Mouse (Mus musculus) liver, embryonic 14.5 days (tissue): Measurements from ENCODE around the gene Tmbim7. TPM values are rescaled to one million over a fixed set of nuclear protein-coding genes. Genes with fewer than 3 reads are reported as not detected.
A peak's percentile ranks its signal among the peaks of the same experiment; 100 is the strongest.

Experiments
- ATAC-seq: fragments of 200-750 bp; cut with Nextera tagmentation; 2 replicates; pipeline ENCODE4 v1.8.0; 2017; ENCODE audit warnings: moderate number of reproducible peaks, mild to moderate bottlenecking, moderate library complexity; ENCODE audit not compliant: insufficient read depth
- DNase-seq, 3 experiments: peaks; one replicate each; pipeline ENCODE4 v3.0.0-alpha.2; 2012 to 2013; ENCODE audit warnings: low read depth in 3 of 3, low spot score in 3 of 3
- H3K27ac ChIP-seq: fragments of 300-500 bp; sonication (generic); 2 replicates; pipeline ENCODE4 v1.5.1; 2014; ENCODE audit warnings: moderate library complexity, mild to moderate bottlenecking, control low read depth, inconsistent platforms
- H3K27me3 ChIP-seq: fragments of 300-500 bp; sonication (generic); 2 replicates; pipeline ENCODE4 v1.6.1; 2014; ENCODE audit warnings: mild to moderate bottlenecking, low read length, moderate library complexity; ENCODE audit not compliant: control insufficient read depth, insufficient read depth
- H3K36me3 ChIP-seq: fragments of 300-500 bp; sonication (generic); replicated peaks from 2 replicates; pipeline ENCODE4 v1.6.1; 2014; ENCODE audit warnings: low read depth; ENCODE audit not compliant: control insufficient read depth, insufficient read depth
- H3K4me1 ChIP-seq, 2 experiments: fragments of 200-500 bp in 1 of 2; fragments of 300-500 bp in 1 of 2; sonication (generic) in 1 of 2; replicated peaks; 2 replicates each; pipeline ENCODE4 v1.6.1; 2012 to 2014; ENCODE audit warnings: antibody characterized with exemption in 1 of 2, inconsistent platforms in 1 of 2, low read length in 1 of 2; ENCODE audit not compliant: control insufficient read depth in 2 of 2, insufficient read depth in 2 of 2
- H3K4me2 ChIP-seq: fragments of 300-500 bp; sonication (generic); 2 replicates; pipeline ENCODE4 v1.6.1; 2014; ENCODE audit warnings: low read depth, mild to moderate bottlenecking, control low read depth, moderate library complexity
- H3K4me3 ChIP-seq, 2 experiments: fragments of 200-500 bp in 1 of 2; fragments of 300-500 bp in 1 of 2; sonication (generic) in 1 of 2; 2 replicates each; pipeline ENCODE4 v1.5.1; 2012 to 2014; ENCODE audit warnings: low read depth in 2 of 2, low read length in 2 of 2, mild to moderate bottlenecking in 2 of 2, control low read depth in 1 of 2, inconsistent platforms in 1 of 2, moderate library complexity in 1 of 2; ENCODE audit not compliant: insufficient read depth in 1 of 2
- H3K9ac ChIP-seq: fragments of 300-500 bp; sonication (generic); replicated peaks from 2 replicates; pipeline ENCODE4 v1.6.1; 2014; ENCODE audit warnings: mild to moderate bottlenecking, control low read depth, moderate library complexity
- H3K9me3 ChIP-seq: fragments of 300-500 bp; sonication (generic); 2 replicates; pipeline ENCODE4 v1.6.1; 2016; ENCODE audit warnings: low read length, mixed read lengths; ENCODE audit not compliant: control insufficient read depth
- CTCF ChIP-seq: IDR thresholded peaks from 2 replicates; pipeline ENCODE4 v1.5.1; 2016; ENCODE audit warnings: antibody characterized with exemption, low read depth, control low read depth
- EP300 ChIP-seq: IDR thresholded peaks from 2 replicates; pipeline ENCODE4 v1.6.1; 2016; ENCODE audit warnings: antibody characterized with exemption, low read depth
- WGBS: fragments of 180-500 bp; shearing (Covaris S2); extraction: QIAGEN DNeasy Blood & Tissue Kit; methylation state at CpG from one replicate; pipeline ENCODE4 v1.1.7; 2014; ENCODE audit not compliant: insufficient replicate concordance; 5-methylcytosine and 5-hydroxymethylcytosine counted together
- polyA plus RNA-seq, 2 experiments: library from polyadenylated mRNA; depleted of rRNA in 1 of 2; stranded (reverse) in 1 of 2; unstranded in 1 of 2; fragments of >200 nt; fragmentation: Nextera tagmentation in 1 of 2; extraction: Ambion mirVana in 1 of 2; gene quantifications; 2 replicates each; pipeline versions ENCODE4 v1.2.1 to v1.2.3; 2012 to 2014

The Tmbim7 gene
- polyA plus RNA-seq, 2 experiments, result not detected

DNA sequence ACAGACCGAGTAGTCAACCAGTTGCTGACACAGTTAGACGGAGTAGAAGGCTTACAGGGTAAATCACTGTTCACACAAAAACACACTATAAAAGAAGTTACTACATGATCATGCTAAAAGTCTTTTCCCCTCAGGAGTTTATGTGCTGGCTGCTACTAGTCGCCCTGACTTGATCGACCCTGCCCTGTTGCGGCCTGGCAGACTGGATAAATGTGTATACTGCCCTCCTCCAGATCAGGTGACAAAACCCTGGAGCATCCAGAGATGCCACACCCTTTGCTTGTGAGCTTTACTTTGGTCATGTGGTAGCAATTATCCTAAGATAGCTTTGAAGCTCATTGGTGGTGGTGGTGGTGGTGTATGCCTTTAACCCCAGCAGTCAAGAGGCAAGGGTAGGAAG lies 20.9 kb upstream of the Tmbim7 start:
- no peaks in the 10 kb centered on the region; the same call in 1 of the 2 replicates for H3K36me3 ChIP-seq
- 86% methylated on average over 5 of the region's 5 CpGs for WGBS
- no peaks in the 10 kb centered on the region for H3K27me3 ChIP-seq
- H3K9ac ChIP-seq, result no peak overlapping the region
- DNase-seq, result no peak
- no peak overlapping the region for H3K4me2 ChIP-seq
- no peaks in the 10 kb centered on the region for H3K9me3 ChIP-seq
- H3K4me1 ChIP-seq, result 0 out of 4 replicates have a peak, but pooled peaks cover 0 to 2% of the 10 kb centered on the region in 2 experiments
- H3K27ac ChIP-seq, result no peak overlapping the region
- ATAC-seq, result no peak
- TF ChIP-seq EP300 (no peak), CTCF (no peak)
- no peak overlapping the region for H3K4me3 ChIP-seq

DNA sequence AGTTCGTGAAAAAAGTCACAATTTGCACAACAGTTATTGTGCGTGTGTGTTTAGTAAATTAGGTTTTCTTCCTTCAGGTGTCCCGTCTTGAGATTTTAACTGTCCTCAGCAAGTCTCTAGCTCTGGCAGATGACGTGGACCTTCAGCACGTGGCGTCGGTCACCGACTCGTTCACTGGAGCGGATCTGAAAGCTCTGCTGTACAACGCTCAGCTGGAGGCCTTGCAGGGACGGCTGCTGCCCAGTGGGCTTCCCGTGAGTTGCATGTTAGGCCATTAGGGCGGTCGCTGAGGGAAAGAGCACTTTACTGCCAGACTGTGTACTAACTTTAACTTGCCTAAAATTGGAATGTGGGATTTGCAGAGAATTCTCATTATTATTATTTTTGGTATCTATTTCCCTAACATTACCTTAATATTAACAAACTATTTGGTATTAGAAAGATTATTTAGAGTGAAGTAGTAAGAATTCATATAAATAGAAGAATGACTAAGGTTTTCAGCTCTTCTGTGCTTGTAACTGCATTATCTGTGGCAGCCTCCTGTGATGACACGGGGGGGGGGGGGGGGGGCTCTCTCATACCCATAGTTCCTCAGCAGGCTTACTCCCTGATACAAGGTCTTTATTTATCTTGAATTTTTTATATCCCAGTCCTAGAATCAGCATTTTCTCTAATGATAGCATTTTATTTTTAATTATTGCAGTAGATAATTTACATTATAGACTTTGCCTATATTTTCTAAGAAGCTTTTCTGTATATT lies 19.3 kb upstream of the Tmbim7 start:
- Histone ChIP-seq H3K9ac (no peak overlapping the region), H3K4me1 (0 out of 4 replicates have a peak, but pooled peaks cover 0 to 2% of the 10 kb centered on the region in 2 experiments), H3K36me3 (no peaks in the 10 kb centered on the region), H3K27ac (no peak overlapping the region), H3K9me3 (no peaks in the 10 kb centered on the region), H3K27me3 (no peaks in the 10 kb centered on the region), H3K4me3 (no peak overlapping the region), H3K4me2 (no peak overlapping the region)
- TF ChIP-seq CTCF, result no peak
- no peak for TF ChIP-seq EP300
- ATAC-seq, result no peak
- WGBS, result 72% methylated on average over 16 of the region's 16 CpGs
- no peak for DNase-seq

DNA sequence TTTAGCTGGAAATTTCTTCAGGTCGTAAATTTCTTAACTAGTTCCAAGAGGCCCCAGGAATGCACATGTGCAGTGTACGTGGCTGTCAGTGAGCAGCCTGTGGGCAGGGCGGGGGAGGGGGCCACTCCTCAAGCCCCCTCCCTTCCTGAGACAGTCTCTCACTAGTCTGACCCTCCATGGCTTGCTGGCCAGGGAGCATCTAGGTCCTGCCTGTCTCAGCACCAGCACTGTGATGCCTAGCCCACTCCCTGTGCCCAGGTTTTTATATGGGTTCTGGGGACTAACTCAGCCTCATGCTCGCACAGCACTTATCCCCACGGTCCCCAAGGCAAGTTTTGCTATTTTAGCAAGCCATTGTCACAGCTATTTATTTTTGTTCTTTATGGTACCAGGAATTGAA lies 18.7 kb upstream of the Tmbim7 start:
- Histone ChIP-seq H3K9me3 (no peaks in the 10 kb centered on the region), H3K9ac (no peak overlapping the region), H3K4me2 (no peak overlapping the region), H3K4me3 (no peak overlapping the region), H3K4me1 (0 out of 4 replicates have a peak, but pooled peaks cover 0 to 2% of the 10 kb centered on the region in 2 experiments), H3K36me3 (no peaks in the 10 kb centered on the region), H3K27me3 (no peaks in the 10 kb centered on the region), H3K27ac (no peak overlapping the region)
- ATAC-seq (no peak), DNase-seq (no peak)
- TF ChIP-seq CTCF, result no peak
- TF ChIP-seq EP300, result no peak
- WGBS, result 76% methylated on average over 5 of the region's 5 CpGs

DNA sequence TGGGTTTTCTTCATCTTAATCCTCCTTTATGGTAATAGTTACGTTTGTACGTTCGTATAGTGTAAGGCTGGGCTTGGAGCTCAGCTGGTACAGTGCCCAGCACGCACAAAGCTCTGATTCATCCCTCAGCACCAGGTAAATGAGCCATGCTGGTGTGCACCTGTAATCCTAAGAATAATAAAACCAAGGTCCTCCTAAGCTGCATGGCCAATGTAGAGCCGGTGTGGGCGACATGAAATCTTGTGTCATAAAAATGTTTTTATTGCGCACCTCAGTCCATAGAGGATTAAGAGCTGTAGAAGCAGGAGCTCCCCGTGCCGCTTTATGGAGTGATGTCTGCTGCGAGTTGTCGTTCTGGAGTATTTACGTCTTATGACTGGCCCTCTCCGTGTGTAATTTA lies 17.7 kb upstream of the Tmbim7 start:
- Histone ChIP-seq H3K9ac (no peak overlapping the region), H3K27me3 (no peaks in the 10 kb centered on the region), H3K4me3 (no peak overlapping the region), H3K27ac (no peak overlapping the region), H3K4me2 (no peak overlapping the region), H3K4me1 (0 out of 4 replicates have a peak, but pooled peaks cover 0 to 2% of the 10 kb centered on the region in 2 experiments), H3K9me3 (no peaks in the 10 kb centered on the region), H3K36me3 (no peaks in the 10 kb centered on the region)
- WGBS, result 87% methylated on average over 13 of the region's 13 CpGs
- ATAC-seq (no peak), DNase-seq (no peak)
- TF ChIP-seq CTCF (no peak), EP300 (no peak)

DNA sequence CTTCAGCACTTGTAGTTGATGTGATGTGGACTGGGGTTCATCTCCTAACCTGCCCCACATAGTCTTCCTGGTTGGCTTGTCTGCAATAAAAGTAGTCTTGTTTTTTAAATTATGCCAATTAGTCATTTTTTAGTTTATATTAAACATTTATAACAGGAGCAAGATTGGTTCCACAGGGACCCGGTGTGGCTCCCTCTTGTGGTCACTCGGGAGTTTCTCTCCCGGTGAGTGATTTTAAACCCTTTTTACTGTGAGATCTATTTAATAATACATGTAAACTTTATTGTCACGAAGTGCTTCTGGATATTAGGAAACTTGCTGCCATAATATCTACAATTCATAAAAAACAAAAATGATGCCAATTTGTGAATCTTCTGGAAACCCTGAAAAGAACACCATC lies 17.0 kb upstream of the Tmbim7 start:
- Histone ChIP-seq H3K36me3 (no peaks in the 10 kb centered on the region), H3K27me3 (no peaks in the 10 kb centered on the region), H3K4me1 (0 out of 4 replicates have a peak, but pooled peaks cover 0 to 2% of the 10 kb centered on the region in 2 experiments), H3K9me3 (no peaks in the 10 kb centered on the region), H3K4me3 (no peak overlapping the region), H3K9ac (no peak overlapping the region), H3K27ac (no peak overlapping the region), H3K4me2 (no peak overlapping the region)
- 57% methylated on average over 4 of the region's 4 CpGs for WGBS
- ATAC-seq (no peak), DNase-seq (no peak)
- TF ChIP-seq EP300, result no peak
- peak; percentile 56 for TF ChIP-seq CTCF
